Mouse (Mus musculus) cortical plate, adult 2 months (tissue): Measurements from ENCODE around the gene Cwf19l1. TPM values are rescaled to one million over a fixed set of nuclear protein-coding genes. Genes with fewer than 3 reads are reported as not detected.

Source experiments
- H3K27ac ChIP-seq: fragments of 200-500 bp; 2 replicates; pipeline ENCODE4 v1.5.1; 2012; ENCODE audit warnings: low read length, control low read depth, inconsistent platforms; ENCODE audit not compliant: insufficient read depth
- H3K4me1 ChIP-seq: fragments of 200-500 bp; 2 replicates; pipeline ENCODE4 v1.6.1; 2011; ENCODE audit warnings: low read length; ENCODE audit not compliant: control insufficient read depth, insufficient read depth
- H3K4me3 ChIP-seq: fragments of 200-500 bp; 2 replicates; pipeline ENCODE4 v1.5.1; 2011; ENCODE audit warnings: mild to moderate bottlenecking, low read length, control low read depth; ENCODE audit not compliant: insufficient read depth
- CTCF ChIP-seq: fragments of 200-500 bp; IDR thresholded peaks from 2 replicates; pipeline ENCODE4 v1.5.1; 2011; ENCODE audit warnings: mild to moderate bottlenecking, control low read depth, low read length; ENCODE audit not compliant: insufficient read depth; ENCODE audit errors: extremely low read depth
- POLR2A ChIP-seq: fragments of 200-500 bp; IDR thresholded peaks from 2 replicates; pipeline ENCODE4 v1.6.1; 2011; ENCODE audit warnings: mild to moderate bottlenecking, low read length, control low read depth; ENCODE audit not compliant: insufficient read depth; ENCODE audit errors: extremely low read depth
- polyA plus RNA-seq: library from polyadenylated mRNA; depleted of rRNA; stranded (reverse); fragments of >200 nt; gene quantifications from 2 replicates; pipeline ENCODE4 v1.2.3, GENCODE M21; 2012

Cwf19l1 gene
- polyA plus RNA-seq, 1 experiment = 23.7 TPM

DNA sequence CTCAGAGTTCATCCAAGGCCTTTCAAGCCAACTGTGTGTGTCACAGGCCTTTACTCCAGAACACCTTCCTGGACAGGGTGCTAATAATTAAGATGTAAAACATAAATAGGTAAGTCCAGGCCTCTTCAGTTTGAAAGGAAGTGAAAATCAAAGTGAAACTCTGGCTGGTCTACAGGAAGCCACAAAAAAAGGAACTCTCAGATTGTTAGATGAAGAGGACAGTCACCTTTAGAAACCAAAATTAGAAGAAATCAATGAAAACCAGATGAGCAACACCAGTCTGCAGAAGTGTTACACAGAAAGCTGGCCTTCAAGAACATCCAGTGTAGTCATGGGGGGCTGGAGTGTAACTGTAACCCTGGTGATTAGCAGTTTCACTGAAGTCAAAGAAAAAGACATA lies 17.9 kb downstream of the Cwf19l1 start:
- H3K27ac ChIP-seq = no peak overlapping the region
- no peak overlapping the region for H3K4me3 ChIP-seq
- TF ChIP-seq CTCF = no peak
- TF ChIP-seq POLR2A = no peak
- H3K4me1 ChIP-seq = no peaks in the 10 kb centered on the region

DNA sequence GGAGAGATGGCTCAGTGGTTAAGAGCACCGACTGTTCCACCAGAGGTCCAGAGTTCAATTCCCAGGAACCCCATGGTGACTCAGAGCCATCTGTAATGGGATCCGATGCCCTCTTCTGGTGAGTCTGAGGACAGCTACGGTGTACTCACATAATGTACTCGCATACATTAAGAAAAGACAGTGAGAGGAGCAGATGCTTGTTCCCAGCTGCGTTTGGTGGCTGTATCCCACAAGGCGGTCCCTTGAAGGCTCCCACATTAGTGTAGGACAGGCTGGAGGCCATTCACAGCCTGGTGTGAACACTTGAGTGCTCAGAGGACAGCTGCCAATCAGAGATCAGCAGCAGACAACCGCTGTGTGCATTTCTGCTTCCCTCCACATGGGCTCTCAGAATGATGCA lies 24.0 kb downstream of the Cwf19l1 start:
- no peak for TF ChIP-seq POLR2A
- TF ChIP-seq CTCF = peak; percentile 35
- Histone ChIP-seq H3K4me3 (no peak overlapping the region), H3K4me1 (peaks cover 3% of the 10 kb centered on the region), H3K27ac (no peak overlapping the region)

DNA sequence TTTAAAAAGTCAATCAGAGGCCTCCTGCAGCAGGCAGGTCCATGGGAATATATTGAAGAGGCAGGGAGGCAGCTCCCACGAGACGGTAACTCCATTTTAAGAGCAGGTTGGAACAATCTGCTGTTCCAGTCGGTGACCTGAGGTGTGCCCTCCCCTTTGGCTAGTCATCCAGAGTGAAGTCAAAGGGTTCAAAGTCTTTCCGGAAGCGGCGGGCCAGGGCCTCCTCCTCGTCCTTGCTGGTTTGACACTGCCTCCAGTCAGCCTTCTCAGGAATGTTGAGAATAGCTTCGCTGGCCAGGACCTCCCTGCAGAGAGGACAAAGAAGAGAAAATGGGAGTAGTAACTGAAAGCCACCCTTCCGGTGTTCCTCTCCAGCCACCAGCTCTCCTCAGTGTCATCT lies 25.3 kb downstream of the Cwf19l1 start:
- Histone ChIP-seq H3K27ac (no peak overlapping the region), H3K4me1 (peaks cover 4% of the 10 kb centered on the region), H3K4me3 (no peak overlapping the region)
- no peak for TF ChIP-seq CTCF

DNA sequence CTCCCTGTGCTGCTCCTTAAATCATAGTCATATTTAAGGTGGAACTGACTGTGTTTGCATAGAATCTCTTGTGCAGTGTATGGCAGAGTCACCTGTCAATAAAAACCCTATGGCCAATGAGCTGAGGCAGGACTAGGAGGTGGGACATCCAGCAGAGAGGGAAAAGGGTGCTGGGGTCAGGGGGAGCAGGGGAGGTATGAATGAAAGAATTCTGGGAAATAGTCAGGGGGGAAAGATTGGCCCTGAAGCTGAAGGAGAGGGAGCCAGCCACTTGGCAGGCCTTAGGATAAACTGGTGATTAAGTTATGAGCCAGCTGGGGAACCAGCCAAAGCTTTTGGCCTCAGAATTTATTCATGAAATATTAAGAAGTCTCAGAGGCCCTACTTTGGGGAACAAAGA lies 26.7 kb downstream of the Cwf19l1 start:
- no peak for TF ChIP-seq POLR2A
- no peak for TF ChIP-seq CTCF
- no peak overlapping the region for H3K27ac ChIP-seq
- no peak overlapping the region for H3K4me3 ChIP-seq
- peaks cover 5% of the 10 kb centered on the region for H3K4me1 ChIP-seq

DNA sequence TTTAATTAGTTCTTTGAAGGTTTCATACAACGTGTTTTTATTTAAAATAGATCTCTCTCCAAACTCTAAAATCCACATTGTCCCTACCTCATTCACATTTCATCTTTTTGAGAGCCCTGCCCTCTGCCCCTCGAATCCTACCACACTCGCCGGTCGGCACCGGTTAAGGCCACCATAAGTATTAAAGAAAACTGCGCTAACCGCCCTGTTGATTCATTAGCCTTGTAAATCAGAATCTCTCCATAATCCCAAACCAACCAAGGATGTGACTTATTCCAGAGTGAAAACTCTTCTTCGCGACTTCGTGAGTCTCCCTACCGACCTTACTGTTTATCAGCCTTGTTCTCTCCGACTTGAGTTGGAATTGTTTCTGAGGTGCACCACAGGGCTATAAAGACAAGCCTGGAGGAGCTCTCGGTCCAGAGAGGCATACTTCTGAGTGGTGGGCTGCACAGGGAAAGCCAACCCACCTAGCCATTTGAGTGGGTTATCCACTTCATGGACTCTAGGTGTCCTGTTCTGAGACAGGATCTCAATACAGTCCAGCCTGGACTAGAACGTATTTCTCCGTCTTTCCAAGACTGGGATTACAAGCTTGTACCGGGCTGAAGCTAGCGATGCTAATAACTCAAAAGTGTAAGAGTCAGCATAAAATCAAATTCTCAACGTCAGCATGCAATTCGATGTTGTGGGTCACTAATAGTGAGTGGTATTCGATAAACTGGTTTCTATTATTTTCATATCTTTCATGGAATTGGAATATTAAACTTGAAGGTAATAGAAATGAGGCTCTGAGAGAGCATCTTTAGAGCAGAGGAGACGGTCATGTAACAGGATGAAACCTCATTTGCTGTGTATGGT lies 27.8 kb downstream of the Cwf19l1 start:
- TF ChIP-seq POLR2A = no peak
- TF ChIP-seq CTCF = no peak
- H3K4me3 ChIP-seq = peak overlapping the region; percentile 88
- H3K27ac ChIP-seq = no peak overlapping the region
- H3K4me1 ChIP-seq = peaks cover 5% of the 10 kb centered on the region

DNA sequence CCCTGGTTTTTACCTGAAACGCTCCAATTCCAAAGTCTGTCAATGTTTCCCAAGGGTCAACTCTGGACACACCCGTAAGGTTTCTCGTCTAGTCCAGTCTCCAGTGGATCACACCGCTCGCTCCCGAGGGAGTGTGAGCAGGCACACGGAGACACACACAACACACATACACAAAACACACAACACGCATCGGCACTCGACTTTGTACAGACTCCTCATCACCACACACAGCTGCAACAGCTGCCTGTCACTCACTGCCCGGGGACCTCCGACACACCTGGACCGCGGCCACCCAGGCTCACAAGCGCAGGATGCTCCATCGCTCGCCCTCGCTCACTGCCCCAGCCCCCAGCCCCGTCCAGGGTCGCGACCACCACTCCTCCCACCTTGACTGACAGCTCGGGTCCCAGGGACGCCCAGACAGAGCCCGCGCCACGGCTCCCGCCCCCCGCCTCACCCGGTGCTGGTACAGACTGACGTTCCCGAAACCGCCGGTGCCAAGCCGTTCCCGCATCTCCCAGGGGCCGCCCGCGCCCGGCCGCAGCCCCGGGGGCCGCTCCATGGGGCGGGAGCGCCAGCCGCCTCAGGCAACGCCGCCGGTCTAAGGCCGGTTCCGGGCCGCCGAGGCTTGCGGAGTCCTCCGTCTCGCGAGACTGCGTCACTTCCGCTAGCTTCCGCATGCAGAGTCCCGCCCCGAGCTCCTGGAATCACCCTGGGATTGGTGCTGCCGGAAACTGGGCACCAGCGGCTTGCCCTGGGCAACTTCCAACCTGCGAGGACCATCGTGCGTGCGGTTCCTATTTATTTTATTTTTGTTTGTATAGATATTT lies 28.6 kb downstream of the Cwf19l1 start, which contains the start of gene Chuk:
Gene Chuk, minus strand, starts transcription at position 650 of the 830 bp plus-strand sequence.
- TF ChIP-seq POLR2A (peak; percentile 75), CTCF (no peak)

DNA sequence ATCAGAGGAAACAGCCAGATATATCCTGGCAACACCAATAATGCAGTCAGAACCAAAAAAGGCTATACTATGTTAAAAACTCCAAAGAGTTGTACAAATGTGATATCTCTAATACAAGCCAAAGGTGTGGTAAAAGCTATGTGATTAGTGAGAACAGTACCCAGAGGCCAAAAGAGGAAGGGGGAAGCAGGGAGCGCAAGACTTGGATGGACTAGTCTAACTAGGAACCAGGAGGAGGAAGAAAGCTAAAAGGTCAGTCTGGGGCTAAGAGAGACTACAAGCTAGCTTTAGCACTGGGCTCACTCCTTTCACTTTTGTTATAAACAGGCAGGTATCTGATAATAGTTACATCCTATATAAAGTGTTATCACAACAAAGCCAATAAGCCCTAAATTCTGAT lies 31.3 kb downstream of the Cwf19l1 start:
- Histone ChIP-seq H3K4me3 (no peak overlapping the region), H3K4me1 (peaks cover 5% of the 10 kb centered on the region), H3K27ac (no peak overlapping the region)
- no peak for TF ChIP-seq CTCF
- TF ChIP-seq POLR2A = no peak

More for the DNA sequence above, 28.6 kb downstream of the Cwf19l1 start, which contains the start of gene Chuk:
- H3K4me1 ChIP-seq = peaks cover 5% of the 10 kb centered on the region
- H3K4me3 ChIP-seq = peak within 1 kb of the TSS; percentile 88
- peak within 1 kb of the TSS; percentile 35; the same call in 1 of the 2 replicates for H3K27ac ChIP-seq

DNA sequence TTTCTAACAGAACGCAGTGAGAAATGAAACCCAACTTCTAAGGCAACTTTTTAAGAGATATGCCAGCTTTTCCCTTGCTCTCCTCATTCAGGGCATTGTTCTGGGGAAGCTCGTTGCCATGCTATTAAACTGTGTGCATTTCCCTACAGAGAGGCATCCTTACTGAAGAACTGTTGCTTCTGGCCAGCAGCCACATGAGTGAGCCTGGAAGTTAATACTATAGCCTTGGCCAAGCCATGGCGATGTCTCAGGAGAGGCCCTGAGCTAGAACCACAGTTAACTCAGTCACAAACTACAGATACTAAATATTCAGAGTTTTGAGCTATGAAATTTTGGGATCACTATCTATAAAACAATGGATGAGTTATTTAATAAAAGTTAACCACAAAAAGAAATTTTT lies 32.7 kb downstream of the Cwf19l1 start:
- no peak for TF ChIP-seq POLR2A
- no peak for TF ChIP-seq CTCF
- no peak overlapping the region for H3K4me3 ChIP-seq
- H3K4me1 ChIP-seq = peaks cover 4% of the 10 kb centered on the region
- H3K27ac ChIP-seq = no peak overlapping the region

DNA sequence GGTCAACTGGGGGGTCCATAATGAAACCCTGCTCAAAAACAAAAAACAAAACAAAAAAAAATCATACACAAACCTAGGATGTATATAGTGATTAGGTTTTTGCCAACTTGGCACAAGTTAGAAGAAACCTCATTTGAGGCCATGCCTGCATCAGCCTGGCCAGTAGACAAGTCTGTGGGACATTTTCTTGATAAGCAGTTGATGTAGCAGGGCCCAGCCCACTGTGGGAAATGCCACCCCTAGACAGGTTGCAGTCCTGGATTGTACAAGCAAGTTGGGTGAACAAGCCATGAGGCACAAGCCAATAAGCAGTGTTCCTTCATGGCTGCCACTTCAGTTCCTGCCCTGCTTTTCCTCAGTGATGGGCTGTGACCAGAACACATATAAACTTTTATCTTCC lies 34.8 kb downstream of the Cwf19l1 start:
- peaks cover 2% of the 10 kb centered on the region; the same call in 1 of the 2 replicates for H3K4me1 ChIP-seq
- TF ChIP-seq POLR2A (no peak), CTCF (no peak)
- no peak overlapping the region for H3K27ac ChIP-seq
- H3K4me3 ChIP-seq = no peak overlapping the region
